Mouse (Mus musculus) ovary, postnatal 36 days (tissue): ENCODE results near the gene Ddx1.
A peak's percentile ranks its signal among the peaks of the same experiment; 100 is the strongest.
"Not testable (repeated sequence)": the region's sequence is repeated elsewhere in the genome, so short reads cannot be mapped to it uniquely, and the experiment has no call there.

ENCODE experiments used
- DNase-seq: peaks from one replicate; pipeline ENCODE4 v3.0.0; 2022; ENCODE audit warnings: low spot score, mixed read lengths

Gene Ddx1

DNA sequence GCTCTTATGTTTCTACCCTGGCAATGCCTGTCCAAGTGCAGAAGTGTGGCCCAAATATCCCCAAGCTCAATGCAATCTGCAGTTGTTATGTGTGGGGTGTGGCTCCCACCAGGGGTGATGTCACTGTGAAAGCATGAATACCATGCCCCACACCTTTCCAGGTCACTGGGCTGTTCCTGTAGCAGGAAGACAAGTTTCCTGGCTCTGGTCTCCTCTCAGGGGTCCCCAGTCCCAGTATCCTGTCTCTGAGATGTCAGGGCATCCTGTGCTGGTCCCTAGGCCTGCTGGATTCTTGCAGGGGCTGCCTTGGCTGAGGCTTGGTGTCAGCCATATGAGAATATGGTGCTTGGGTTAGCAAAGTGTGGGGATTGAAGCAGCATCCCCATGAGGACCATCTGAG, 46.7 kb downstream of the Ddx1 start:
- DNase-seq, result no peak

DNA sequence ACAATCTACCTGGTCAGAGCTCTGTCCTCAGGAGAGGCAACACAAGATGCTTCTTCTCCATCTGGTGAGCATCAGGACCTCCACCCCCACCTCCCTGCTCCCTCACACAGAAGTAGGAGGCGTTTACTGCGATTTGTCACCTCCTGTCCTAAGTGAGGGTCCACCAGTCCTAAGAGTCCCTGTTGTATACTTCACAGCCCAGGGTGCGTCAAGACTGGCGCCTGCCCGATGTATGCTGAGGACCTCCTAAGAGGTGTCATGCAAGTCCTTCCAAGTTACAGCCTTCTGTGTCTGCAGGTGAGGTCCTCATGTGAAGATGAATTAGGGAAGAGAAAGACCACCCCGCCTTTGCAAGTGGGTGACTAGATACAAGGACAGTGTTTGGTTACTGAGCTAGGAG, 48.4 kb downstream of the Ddx1 start:
- DNase-seq, result no peak

DNA sequence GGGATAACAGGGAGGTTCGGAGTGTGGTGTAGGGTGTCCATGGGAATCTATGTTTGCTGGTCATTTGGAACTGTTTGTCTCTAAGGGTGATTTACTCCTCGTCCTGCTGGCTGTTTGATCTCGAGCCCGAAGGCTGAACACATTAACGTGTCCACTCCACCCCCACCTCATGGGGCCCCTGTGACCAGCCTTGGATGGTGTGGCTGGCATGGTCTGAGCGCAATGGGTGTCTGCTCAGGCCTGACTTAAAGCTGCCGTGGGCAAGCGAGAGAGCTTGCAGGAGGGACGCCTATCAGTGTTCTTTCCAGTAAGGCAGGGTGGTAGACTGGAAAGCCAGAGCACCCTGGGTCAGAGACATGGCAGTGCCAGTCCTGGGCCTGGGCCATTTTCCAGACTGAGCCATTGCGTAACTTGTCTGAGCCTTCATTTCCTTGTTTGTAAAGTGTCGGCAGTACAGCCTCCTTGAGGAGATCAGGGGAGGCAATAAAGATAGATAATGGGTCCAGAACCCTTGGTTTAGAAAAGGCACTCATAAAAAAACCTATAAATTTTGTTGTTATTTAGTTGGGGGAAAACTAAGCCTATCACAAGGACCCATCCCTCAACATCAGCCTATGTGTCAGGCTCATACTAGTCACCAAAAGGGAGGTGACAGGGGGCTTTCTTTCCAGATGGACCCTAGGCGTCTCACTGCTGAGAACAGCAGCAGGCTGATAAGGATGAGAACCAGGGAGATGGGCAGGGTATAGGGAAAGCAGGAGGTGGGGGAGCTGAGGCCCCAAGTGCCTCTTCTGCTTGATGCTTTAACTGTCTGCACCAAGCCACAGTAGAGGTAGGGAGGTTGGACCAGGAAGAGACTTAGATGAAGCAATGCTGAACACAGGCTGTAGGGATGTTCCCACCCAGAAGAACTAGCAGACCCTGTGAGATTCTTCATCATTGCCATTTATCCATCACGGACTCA, 49.4 kb downstream of the Ddx1 start:
- peak; percentile 43 for DNase-seq

DNA sequence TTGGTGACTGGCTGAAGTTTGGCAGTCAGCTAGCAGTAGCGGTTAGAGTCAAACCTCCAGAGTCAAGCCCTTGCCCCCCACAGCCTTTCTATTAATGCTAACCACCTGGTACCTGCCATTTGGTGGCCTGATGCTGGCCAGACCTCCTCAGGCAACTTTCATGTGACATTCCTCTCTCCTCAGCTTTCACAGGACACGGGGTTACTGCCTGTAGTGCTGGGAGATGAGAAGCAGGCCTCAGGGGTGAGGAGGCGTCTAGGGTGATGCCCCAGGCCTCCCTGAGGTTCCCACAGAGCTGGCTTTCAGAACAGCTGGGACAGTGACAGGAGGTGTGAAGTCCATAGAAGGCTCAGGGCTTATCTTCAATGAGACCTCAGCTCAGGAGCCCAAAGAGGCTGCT, 50.9 kb downstream of the Ddx1 start:
- DNase-seq, result no peak

DNA sequence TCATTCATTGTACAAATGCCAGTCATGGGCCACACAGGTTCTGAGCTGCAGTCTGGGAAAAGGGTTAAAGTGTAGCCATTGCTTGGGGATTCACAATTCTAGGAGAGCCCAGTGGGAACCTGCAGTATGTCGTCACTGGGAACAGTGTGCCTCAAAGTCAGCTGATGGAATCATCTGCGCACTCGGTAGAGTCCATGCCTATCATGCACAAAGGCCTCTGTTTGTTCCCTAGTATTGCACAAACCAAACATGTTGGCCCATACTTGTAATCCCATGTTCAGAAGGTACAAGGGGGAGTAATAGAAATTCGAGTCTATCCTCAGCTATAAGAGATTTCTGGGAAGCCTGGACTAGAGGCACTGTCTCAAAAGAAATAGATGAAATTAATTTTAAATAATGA, 52.9 kb downstream of the Ddx1 start:
- DNase-seq, result no peak

DNA sequence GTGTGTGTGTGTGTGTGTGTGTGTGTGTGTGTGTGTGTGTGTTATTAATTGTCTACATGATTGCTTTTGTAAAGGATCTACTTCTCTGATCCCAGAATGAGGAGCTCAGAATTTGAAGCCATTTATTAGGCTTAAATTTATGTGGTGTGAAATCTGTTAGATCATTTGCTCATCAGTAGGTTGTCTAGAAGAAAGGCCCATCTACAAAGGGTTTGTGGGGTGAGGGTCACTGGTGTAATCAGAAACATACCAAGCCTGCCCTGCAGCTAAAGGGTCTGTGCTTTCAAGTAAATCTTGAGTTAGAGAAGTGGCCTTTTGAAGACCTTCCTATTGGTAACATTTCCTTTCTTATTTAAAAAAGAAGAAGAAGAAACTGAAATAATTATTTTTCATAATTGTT, 53.5 kb downstream of the Ddx1 start:
- DNase-seq, result no peak

DNA sequence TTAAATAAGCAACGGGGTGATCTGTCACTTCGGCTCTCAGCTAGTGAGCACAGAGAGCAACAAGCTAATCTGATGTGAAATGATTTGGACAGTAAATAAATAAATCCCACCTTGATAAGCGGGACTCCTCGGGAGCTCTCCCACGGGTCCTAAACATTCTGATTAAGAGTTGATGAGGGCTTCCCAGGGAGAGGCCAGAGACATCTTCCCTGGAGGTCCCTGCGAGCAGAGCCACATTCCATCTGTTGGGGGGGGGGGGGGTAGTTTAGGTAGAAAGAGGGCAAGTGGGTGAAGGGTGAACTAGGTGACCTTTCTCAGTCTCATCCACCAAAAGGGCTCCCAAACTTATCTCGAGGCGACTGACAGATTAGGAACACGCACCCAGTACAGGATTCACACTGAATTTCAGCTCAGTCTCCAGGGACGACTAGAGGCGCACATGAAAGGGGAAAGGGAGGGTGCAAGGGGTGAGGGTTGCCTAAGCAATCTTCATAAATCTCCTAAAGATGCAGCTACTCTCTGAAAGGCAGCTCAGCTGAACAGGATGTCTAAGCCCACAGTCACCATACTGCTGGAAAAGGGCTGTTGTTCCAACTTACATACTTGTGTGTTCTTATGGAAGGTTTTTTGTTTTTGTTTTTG, 60.8 kb downstream of the Ddx1 start:
- no peak for DNase-seq

DNA sequence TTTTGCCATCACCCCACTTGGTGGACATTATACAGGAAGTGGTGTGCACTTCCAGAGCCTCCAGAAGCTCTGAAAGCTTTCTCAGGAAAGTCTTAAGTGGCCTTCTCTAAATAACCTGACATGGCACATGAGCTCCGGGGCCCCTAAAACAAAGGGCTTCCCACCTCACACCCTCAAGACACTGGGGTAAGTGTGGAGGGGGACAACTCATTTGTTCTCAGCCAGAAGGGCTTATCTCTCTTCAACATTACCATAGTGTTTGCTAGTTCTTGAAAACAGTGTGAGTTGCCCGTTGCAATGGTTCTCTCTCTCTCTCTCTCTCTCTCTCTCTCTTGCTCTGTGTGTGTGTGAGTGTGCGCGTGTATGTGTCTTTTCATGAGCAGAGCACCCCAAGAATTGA, 62.8 kb downstream of the Ddx1 start:
- no peak for DNase-seq

DNA sequence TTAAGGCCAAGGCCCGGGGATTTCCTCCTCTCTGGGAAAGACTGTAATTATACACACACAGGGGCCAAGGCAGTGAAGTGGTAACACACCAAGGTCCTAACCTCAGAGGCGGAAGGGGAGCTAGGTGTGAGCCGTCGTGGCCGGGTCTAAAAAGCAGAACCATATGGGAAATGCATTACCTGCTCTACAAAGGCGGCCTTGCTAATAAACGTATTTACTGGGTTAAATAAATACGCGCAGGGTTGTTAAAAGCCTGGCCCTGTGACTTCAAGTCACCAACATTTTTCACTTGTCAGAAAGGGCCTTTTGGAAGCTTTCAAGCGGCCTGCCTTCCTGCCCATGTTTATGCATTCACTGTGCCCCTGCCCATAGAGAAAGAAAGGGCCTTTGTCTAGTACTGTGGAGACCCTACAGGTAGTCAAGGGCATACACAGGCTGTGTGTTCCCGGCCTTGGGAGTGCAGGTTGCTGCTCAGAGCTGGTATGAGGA, 64.1 kb downstream of the Ddx1 start:
- no peak for DNase-seq

DNA sequence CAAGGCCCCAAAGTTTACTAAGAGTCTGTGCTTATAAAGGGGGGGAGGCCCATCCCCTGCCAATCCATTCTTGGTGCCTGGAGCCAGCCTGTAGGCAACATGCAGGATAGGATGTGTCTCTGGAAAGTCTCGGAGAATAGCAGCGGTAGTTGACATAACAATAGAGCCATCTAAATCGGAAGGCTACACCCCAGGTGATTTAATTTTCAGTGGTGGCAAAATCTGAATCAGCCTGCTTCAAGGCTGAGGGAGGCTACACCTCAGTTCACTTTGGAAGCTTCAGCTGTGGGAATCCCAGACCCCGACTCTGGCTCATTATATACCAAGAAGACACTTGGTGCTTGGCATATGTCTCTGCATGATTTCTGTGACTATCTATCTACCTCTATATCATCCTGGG, 64.9 kb downstream of the Ddx1 start:
- not testable (repeated sequence) for DNase-seq

DNA sequence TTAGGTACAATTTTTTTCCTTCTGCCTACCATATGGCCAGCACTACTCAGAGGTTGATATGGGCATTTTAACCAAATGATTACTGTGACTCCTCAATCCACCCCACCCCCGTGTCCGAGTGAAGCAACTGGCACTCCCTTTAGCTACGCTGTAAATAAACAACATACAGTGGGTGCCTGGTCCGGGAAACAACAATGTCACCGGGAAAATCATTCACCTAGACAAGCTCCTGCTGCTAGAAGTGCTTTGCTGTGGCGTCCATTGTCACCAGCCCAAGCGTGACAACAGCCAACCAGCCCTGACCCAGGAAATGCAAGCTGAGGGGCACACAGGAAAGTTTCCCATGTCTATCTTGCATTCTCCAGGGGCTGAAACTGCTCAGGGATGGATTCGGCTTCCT, 66.8 kb downstream of the Ddx1 start:
- no peak for DNase-seq

DNA sequence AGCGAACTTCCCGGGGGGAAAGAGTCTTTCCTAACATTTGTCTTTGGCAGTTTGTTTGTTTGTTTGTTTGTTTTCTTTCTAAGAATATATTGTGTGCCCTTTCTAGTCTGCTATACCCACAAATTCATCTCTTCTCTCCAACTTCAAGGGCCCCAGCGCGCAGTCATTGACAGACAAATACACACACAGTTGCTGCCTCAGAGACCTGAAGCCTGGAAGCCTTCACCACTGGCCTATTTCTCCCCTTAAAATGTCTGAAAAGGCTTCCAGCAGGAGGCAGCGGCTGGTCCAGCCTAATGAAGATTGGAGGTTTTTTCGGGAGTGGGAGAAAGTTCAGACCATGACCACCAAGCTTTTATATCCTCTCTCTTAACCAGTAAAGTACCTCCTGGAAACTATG, 67.3 kb downstream of the Ddx1 start:
- DNase-seq, result no peak

DNA sequence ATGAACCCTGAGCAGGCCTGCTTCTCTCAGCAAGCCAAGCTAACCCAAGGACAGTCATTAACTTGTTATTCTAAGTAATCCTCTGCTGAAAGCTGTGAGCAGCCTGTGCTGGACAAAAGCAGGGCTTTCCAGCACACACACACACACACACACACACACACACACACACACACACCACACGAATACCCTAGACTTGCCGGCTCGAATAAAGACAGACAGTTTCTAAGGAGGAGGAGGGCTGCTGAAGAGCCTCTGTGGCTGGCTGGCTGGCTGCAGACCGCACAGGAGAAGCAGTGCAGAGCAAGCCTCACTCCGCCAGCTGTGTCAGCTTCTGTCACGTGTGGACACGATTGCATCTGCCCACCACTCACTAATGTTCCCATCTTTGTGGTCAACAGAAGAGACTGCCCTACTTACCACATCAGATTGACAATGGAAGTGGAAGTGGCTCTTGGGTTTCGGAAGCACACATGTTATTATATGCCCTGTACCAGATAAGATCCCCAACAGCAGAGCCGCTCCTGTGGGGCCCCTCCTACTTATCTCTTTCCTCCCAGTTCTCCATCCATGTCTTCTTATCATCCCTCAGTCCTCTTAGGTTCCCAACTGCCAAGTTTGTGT, 68.2 kb downstream of the Ddx1 start:
- no peak for DNase-seq

DNA sequence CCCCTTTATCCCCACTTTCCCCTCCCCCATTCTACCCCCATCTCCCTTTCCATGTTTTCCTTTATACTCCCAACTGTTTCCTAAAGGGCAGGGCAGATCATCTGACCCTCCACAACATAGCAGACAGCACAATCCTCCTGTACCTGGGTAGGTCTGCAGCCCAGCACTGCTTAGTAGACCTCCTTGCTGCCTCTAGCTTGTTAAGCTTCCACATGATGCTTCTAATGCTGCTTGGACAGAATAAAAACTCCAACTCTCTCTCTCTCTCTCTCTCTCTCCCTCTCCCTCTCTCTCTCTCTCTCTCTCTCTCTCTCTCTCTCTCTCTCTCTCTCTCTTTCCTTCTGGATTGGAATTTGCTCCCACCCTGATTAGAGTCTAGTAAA, 68.7 kb downstream of the Ddx1 start:
- no peak for DNase-seq

DNA sequence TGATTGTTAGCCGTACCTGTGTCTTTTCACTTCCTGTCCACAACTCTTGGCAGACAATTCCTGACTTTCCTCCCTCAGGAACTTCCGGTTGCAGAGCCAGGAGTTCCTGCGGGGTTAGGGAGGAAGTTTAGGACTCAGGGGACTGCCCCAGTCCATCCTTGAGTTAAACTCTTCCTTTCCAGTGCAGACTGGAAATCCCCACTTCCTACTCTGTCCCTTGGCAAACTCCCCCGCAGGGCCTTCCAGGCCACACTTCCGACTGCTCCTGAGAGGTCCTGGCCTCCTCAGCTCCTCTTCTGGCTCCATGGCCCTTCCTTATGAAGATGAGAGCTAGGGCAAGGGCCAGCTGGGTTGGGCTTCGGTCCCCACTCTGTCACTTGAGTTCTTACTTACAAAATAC, 71.4 kb downstream of the Ddx1 start:
- no peak for DNase-seq

DNA sequence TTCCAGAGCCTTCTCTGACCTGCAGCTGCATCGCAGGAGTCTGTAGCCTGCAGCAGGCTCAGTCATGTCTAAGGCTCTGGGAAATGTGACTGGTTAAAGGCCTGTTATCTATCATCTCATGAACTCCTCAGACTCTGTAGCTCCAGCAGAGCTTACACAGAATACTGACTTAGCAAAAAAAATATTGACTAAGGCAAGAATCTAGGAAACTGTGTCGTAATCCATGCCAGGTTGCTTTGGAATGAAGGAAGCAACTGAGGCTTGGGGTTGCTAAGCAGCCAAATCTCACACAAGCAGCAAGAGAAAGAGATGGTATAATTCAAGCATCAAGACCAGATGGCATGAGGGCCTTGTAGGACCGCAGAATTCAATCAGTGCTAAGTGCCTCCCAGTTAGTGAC, 72.1 kb downstream of the Ddx1 start:
- DNase-seq, result no peak

DNA sequence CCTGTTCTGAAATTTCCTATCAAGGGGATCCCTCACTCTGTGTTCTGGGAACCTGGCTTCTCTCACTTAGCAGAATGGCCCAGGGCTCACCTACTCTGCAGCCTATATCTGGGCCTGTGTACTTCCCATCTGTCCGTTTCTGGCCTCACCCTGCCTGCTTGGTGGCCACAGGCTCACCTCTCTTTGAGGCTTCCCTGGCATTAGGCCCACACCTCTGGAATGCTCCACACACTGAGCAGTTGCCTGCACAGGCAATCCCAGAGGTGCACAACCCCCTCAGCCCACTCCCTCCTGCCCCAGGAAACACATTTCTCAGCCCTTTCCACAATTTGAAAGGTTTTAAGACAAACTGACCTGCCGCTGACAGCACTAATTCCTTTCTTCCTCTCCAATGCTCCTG, 72.9 kb downstream of the Ddx1 start:
- no peak for DNase-seq

DNA sequence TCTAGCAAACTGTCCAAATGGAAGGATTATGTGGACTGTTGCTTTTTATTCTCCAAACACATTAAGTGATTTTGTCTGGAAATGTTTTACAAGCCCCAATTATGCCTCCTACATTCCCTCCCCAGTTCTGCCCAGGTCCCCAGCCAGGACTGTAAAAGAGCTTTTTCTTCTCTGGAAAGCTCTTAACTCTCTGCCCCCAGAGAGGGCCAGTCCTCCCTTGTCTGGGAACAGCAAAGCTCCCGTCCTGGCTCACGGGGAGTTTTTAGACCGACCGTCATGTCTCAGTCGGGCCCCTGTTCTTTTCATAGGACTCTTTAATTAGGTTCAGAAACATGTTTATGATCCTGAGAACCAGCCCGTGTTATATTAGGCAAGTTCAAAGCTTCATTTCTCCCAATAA, 75.0 kb downstream of the Ddx1 start:
- DNase-seq, result no peak

DNA sequence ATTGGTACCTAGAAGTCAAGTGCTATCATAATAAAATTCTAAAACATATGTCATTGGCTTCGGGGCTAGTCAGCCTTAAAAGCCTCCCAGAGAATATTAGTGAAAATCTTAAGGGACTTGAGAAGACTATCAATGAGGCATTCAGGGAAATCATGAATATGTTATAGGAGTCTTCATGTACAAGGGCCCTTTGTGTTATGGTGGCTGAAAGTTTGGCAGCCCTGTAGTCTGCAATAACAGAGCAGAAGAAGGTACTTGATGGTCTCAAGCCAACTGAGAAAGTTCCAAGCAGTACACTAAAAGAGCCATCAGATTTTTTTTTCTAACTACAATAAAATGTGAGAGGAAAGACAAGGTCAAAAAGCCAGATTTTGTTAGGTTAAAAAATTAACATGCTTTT, 80.9 kb downstream of the Ddx1 start:
- no peak for DNase-seq

DNA sequence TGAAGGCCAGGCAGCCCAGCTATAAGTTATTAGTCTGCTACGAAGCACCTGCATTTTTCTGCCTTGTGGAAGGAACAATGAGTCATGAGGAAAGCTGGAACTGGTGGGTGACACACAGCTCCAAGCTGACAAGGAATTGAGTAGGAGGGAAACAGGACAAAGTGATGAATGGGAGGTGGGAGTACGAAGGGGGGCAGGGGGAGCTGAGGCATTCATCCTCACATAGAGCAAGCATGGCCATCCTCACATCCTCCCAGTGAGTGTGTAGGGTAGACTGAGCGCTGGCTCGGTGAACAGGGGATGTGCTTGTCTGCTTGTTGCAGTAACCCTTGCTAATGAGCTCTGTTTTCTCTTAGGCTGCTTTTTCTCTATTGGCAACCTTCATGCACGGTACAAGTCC, 81.9 kb downstream of the Ddx1 start:
- DNase-seq, result no peak
